Mouse (Mus musculus) forebrain, embryonic 11.5 days (tissue): ENCODE results near the gene Tgfbr1. TPM values are rescaled to one million over a fixed set of nuclear protein-coding genes. Genes with fewer than 3 reads are reported as not detected.
A peak's percentile ranks its signal among the peaks of the same experiment; 100 is the strongest.
"Not testable (repeated sequence)": the region's sequence is repeated elsewhere in the genome, so short reads cannot be mapped to it uniquely, and the experiment has no call there.

Experiments
- ATAC-seq: fragments of 200-750 bp; cut with Nextera tagmentation; replicated peaks from 2 replicates; pipeline ENCODE4 v1.8.0; 2017; ENCODE audit warnings: moderate TSS enrichment; ENCODE audit not compliant: low FRiP score
- DNase-seq: peaks from one replicate; pipeline ENCODE4 v3.0.0-alpha.2; 2017; ENCODE audit warnings: low spot score
- H3K27ac ChIP-seq: fragments of 300-500 bp; sonication (generic); 2 replicates; pipeline ENCODE4 v1.5.1; 2014; ENCODE audit warnings: low read depth, low read length
- H3K27me3 ChIP-seq: fragments of 300-500 bp; sonication (generic); 2 replicates; pipeline ENCODE4 v1.6.1; 2014; ENCODE audit warnings: mild to moderate bottlenecking, low read length, mixed read lengths; ENCODE audit not compliant: control insufficient read depth, insufficient read depth
- H3K36me3 ChIP-seq: fragments of 300-500 bp; sonication (generic); 2 replicates; pipeline ENCODE4 v1.6.1; 2014; ENCODE audit warnings: mild to moderate bottlenecking, low read length, moderate library complexity, mixed read lengths; ENCODE audit not compliant: control insufficient read depth, insufficient read depth
- H3K4me1 ChIP-seq: fragments of 300-500 bp; sonication (generic); replicated peaks from 2 replicates; pipeline ENCODE4 v1.6.1; 2014; ENCODE audit warnings: low read length, mixed read lengths; ENCODE audit not compliant: control insufficient read depth, insufficient read depth
- H3K4me2 ChIP-seq: fragments of 300-500 bp; sonication (generic); 2 replicates; pipeline ENCODE4 v1.6.1; 2014; ENCODE audit warnings: low read depth, mild to moderate bottlenecking, low read length, moderate library complexity, mixed read lengths; ENCODE audit not compliant: severe bottlenecking
- H3K4me3 ChIP-seq: fragments of 300-500 bp; sonication (generic); 2 replicates; pipeline ENCODE4 v1.5.1; 2014; ENCODE audit warnings: low read depth, low read length
- H3K9ac ChIP-seq: fragments of 300-500 bp; sonication (generic); 2 replicates; pipeline ENCODE4 v1.6.1; 2014; ENCODE audit warnings: low read length
- H3K9me3 ChIP-seq: fragments of 300-500 bp; sonication (generic); 2 replicates; pipeline ENCODE4 v1.6.1; 2016; ENCODE audit warnings: low read length, mixed read lengths; ENCODE audit not compliant: control insufficient read depth
- WGBS: fragments of 180-500 bp; shearing (Covaris S2); extraction: QIAGEN DNeasy Blood & Tissue Kit; methylation state at CpG from one replicate; pipeline ENCODE4 v1.1.7; 2014; 5-methylcytosine and 5-hydroxymethylcytosine counted together
- polyA plus RNA-seq: library from polyadenylated mRNA; unstranded; fragments of >200 nt; fragmentation: Nextera tagmentation; extraction: Ambion mirVana; gene quantifications from 2 replicates; pipeline ENCODE4 v1.2.1, GENCODE M21; 2014

Gene Tgfbr1
- polyA plus RNA-seq, 1 experiment from 2014 or later = 103 TPM

- WGBS = under 1% methylated on average over 51 of the region's 73 CpGs
- peaks cover 5% of the 10 kb centered on the region; the same call in 1 of the 2 replicates for H3K4me1 ChIP-seq
- peak overlapping the region; percentile 70 for H3K4me2 ChIP-seq
- no peaks in the 10 kb centered on the region for H3K9me3 ChIP-seq
- ATAC-seq = peak; percentile 74
- H3K27me3 ChIP-seq = no peaks in the 10 kb centered on the region
- peak overlapping the region; percentile 95 for H3K9ac ChIP-seq
- H3K36me3 ChIP-seq = no peaks in the 10 kb centered on the region
- H3K4me3 ChIP-seq = peak overlapping the region; percentile 92
- peak overlapping the region; percentile 90 for H3K27ac ChIP-seq
- DNase-seq = no peak
Measured at GRCm38 (mm10) chr4:47353416-47354111, 542 bp downstream of the Tgfbr1 start.

- Histone ChIP-seq H3K4me3 (peak overlapping the region; percentile 92), H3K27ac (no peak overlapping the region), H3K27me3 (no peaks in the 10 kb centered on the region), H3K4me2 (peak overlapping the region; percentile 70), H3K36me3 (no peaks in the 10 kb centered on the region), H3K4me1 (peaks cover 7% of the 10 kb centered on the region; the same call in 1 of the 2 replicates), H3K9me3 (no peaks in the 10 kb centered on the region), H3K9ac (peak overlapping the region; percentile 95)
- no peak for DNase-seq
- 39% methylated on average over 3 of the region's 3 CpGs for WGBS
- ATAC-seq = no peak
Measured at GRCm38 (mm10) chr4:47354304-47354703, 1.3 kb downstream of the Tgfbr1 start.

GRCm38 (mm10) chr4:47362662-47363061, 9.6 kb downstream of the Tgfbr1 start:
- Histone ChIP-seq H3K36me3 (no peaks in the 10 kb centered on the region), H3K4me3 (no peak overlapping the region), H3K27me3 (no peaks in the 10 kb centered on the region), H3K4me2 (no peak overlapping the region), H3K9me3 (no peaks in the 10 kb centered on the region), H3K9ac (no peak overlapping the region), H3K4me1 (peaks cover 2% of the 10 kb centered on the region; the same call in 1 of the 2 replicates), H3K27ac (no peak overlapping the region)
- WGBS = 97% methylated on average over 2 of the region's 2 CpGs
- no peak for ATAC-seq
- DNase-seq = no peak

GRCm38 (mm10) chr4:47363134-47363533, 10.1 kb downstream of the Tgfbr1 start:
- Histone ChIP-seq H3K27ac (no peak overlapping the region), H3K4me3 (no peak overlapping the region), H3K9me3 (no peaks in the 10 kb centered on the region), H3K36me3 (no peaks in the 10 kb centered on the region), H3K4me1 (peaks cover 2% of the 10 kb centered on the region; the same call in 1 of the 2 replicates), H3K9ac (no peak overlapping the region), H3K27me3 (no peaks in the 10 kb centered on the region), H3K4me2 (no peak overlapping the region)
- ATAC-seq (no peak), DNase-seq (no peak)
- WGBS = 79% methylated on average over 3 of the region's 3 CpGs

- WGBS = 87% methylated on average over 2 of the region's 2 CpGs
- Histone ChIP-seq H3K9ac (no peak overlapping the region), H3K27ac (no peak overlapping the region), H3K9me3 (no peaks in the 10 kb centered on the region), H3K4me1 (no peaks in the 10 kb centered on the region), H3K4me2 (no peak overlapping the region), H3K27me3 (no peaks in the 10 kb centered on the region), H3K36me3 (no peaks in the 10 kb centered on the region), H3K4me3 (no peak overlapping the region)
- DNase-seq (no peak), ATAC-seq (no peak)
Measured at GRCm38 (mm10) chr4:47368717-47369116, 15.7 kb downstream of the Tgfbr1 start.

GRCm38 (mm10) chr4:47378716-47379115, 25.7 kb downstream of the Tgfbr1 start:
- Histone ChIP-seq H3K4me2 (no peak overlapping the region), H3K4me3 (no peak overlapping the region), H3K36me3 (no peaks in the 10 kb centered on the region), H3K9ac (no peak overlapping the region), H3K27ac (no peak overlapping the region), H3K4me1 (no peaks in the 10 kb centered on the region), H3K9me3 (no peaks in the 10 kb centered on the region), H3K27me3 (no peaks in the 10 kb centered on the region)
- ATAC-seq = no peak
- no peak for DNase-seq
- WGBS = 90% methylated on average over 1 of the region's 1 CpGs

GRCm38 (mm10) chr4:47382426-47382825, 29.4 kb downstream of the Tgfbr1 start:
- H3K36me3 ChIP-seq = peaks cover 3% of the 10 kb centered on the region; the same call in 1 of the 2 replicates
- DNase-seq (no peak), ATAC-seq (no peak)
- H3K4me1 ChIP-seq = no peaks in the 10 kb centered on the region
- no peaks in the 10 kb centered on the region for H3K27me3 ChIP-seq
- H3K9me3 ChIP-seq = no peaks in the 10 kb centered on the region
- WGBS = 90% methylated on average over 1 of the region's 1 CpGs
- no peak overlapping the region for H3K9ac ChIP-seq
- no peak overlapping the region for H3K4me3 ChIP-seq
- no peak overlapping the region for H3K27ac ChIP-seq
- no peak overlapping the region for H3K4me2 ChIP-seq

GRCm38 (mm10) chr4:47391926-47392325, 38.9 kb downstream of the Tgfbr1 start:
- WGBS = 98% methylated on average over 2 of the region's 2 CpGs
- H3K4me2 ChIP-seq, ATAC-seq, H3K4me1 ChIP-seq, H3K9me3 ChIP-seq, H3K9ac ChIP-seq, H3K4me3 ChIP-seq, H3K27ac ChIP-seq, DNase-seq, H3K27me3 ChIP-seq, H3K36me3 ChIP-seq: not testable (repeated sequence)

GRCm38 (mm10) chr4:47396251-47396650, 43.2 kb downstream of the Tgfbr1 start:
- WGBS = 96% methylated on average over 7 of the region's 7 CpGs
- no peaks in the 10 kb centered on the region for H3K27me3 ChIP-seq
- H3K4me3 ChIP-seq = no peak overlapping the region
- no peak overlapping the region for H3K4me2 ChIP-seq
- no peaks in the 10 kb centered on the region for H3K4me1 ChIP-seq
- DNase-seq = no peak
- no peak for ATAC-seq
- no peaks in the 10 kb centered on the region for H3K9me3 ChIP-seq
- no peak overlapping the region for H3K9ac ChIP-seq
- H3K27ac ChIP-seq = no peak overlapping the region
- peaks cover 7% of the 10 kb centered on the region; the same call in 1 of the 2 replicates for H3K36me3 ChIP-seq
